Mouse (Mus musculus): ENCODE measurements around the gene Gm47969. TPM values are rescaled to one million over a fixed set of nuclear protein-coding genes. Genes with fewer than 3 reads are reported as not detected.

Gene Gm47969
- polyA plus RNA-seq, 1 experiment: not detected

DNA sequence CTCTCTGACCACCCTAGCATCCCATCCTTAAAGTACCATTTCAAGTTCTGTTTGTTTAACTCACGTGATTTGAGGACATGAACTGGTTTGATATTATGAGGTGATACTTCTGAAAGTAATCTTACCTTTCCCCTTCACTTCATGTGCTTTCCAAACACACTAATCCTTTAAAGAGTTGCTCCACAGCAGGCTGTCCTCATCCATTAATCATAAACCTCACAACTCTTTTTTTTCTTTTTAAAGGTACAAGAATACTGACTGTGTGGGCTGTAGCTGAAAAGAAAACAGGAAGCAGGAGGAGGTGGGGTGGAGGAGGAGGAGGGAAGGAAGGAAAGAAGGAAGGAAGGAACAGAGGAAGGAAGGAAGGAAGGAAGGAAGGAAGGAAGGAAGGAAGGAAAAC, 12.8 kb upstream of the Gm47969 start:
- no peaks in the 10 kb centered on the region for H3K36me3 ChIP-seq (ENCODE audit: control insufficient read depth, insufficient read depth, low read length)
- TF ChIP-seq POLR2A (IDR thresholded peaks at IDR 0.05; ENCODE audit: control insufficient read depth, low read depth, low read length) (no peak), CTCF (IDR thresholded peaks at IDR 0.05; ENCODE audit: control insufficient read depth, insufficient read depth, insufficient replicate concordance, low read depth, low read length) (no peak)
- H3K4me3 ChIP-seq (ENCODE audit: control insufficient read depth, low read depth, low read length): no peak overlapping the region
- H3K27ac ChIP-seq (ENCODE audit: control insufficient read depth, insufficient read depth, low read depth, low read length): no peak overlapping the region
- no peaks in the 10 kb centered on the region for H3K4me1 ChIP-seq (ENCODE audit: control insufficient read depth, insufficient read depth, low read length)
- no peaks in the 10 kb centered on the region for H3K27me3 ChIP-seq (ENCODE audit: control insufficient read depth, insufficient read depth, low read length)

DNA sequence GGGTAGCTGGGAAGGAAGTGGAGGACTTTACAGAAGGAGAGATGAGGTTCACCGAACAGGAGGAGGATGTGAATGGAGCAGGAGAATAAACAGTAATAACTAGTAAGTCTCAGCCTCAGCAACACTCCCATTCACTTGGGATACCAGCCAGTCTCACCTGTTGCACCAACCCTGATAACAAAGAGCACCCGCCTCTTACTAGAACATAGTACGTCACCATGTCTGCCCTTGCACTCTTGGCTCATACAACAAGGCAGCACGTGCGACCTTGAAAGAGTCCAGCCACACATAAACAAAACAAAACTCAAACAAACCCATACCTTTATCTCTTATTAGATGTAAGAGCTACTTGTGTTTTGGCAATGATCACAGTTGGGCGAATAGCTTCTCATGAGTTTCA, 12.2 kb upstream of the Gm47969 start:
- H3K4me1 ChIP-seq (ENCODE audit: control insufficient read depth, insufficient read depth, low read length): no peaks in the 10 kb centered on the region
- no peaks in the 10 kb centered on the region for H3K36me3 ChIP-seq (ENCODE audit: control insufficient read depth, insufficient read depth, low read length)
- no peak overlapping the region for H3K4me3 ChIP-seq (ENCODE audit: control insufficient read depth, low read depth, low read length)
- H3K27me3 ChIP-seq (ENCODE audit: control insufficient read depth, insufficient read depth, low read length): no peaks in the 10 kb centered on the region
- TF ChIP-seq POLR2A (IDR thresholded peaks at IDR 0.05; ENCODE audit: control insufficient read depth, low read depth, low read length) (no peak), CTCF (IDR thresholded peaks at IDR 0.05; ENCODE audit: control insufficient read depth, insufficient read depth, insufficient replicate concordance, low read depth, low read length) (no peak)
- no peak overlapping the region for H3K27ac ChIP-seq (ENCODE audit: control insufficient read depth, insufficient read depth, low read depth, low read length)

DNA sequence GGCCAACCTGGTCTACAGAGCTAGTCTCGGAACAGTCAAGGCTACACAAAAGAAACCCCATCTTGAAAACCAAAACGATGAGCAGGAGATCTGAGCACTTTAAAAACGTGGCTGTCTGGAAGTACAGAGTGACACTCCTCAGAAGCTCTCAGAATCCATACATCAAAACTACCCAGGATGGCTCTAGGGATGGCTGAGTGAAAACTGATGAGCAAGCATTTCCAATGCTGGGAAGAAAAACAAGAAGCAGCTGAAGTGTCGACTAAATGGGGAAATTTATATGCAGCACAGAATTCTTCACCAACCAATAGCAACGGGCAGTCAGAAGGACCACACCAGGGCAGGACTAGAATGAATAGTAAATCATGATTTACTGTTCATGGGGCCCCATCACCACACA, 10.2 kb upstream of the Gm47969 start:
- TF ChIP-seq CTCF (IDR thresholded peaks at IDR 0.05; ENCODE audit: control insufficient read depth, insufficient read depth, insufficient replicate concordance, low read depth, low read length): no peak
- TF ChIP-seq POLR2A (IDR thresholded peaks at IDR 0.05; ENCODE audit: control insufficient read depth, low read depth, low read length): no peak
- Histone ChIP-seq H3K27ac (ENCODE audit: control insufficient read depth, insufficient read depth, low read depth, low read length) (no peak overlapping the region), H3K36me3 (ENCODE audit: control insufficient read depth, insufficient read depth, low read length) (no peaks in the 10 kb centered on the region), H3K4me1 (ENCODE audit: control insufficient read depth, insufficient read depth, low read length) (no peaks in the 10 kb centered on the region), H3K4me3 (ENCODE audit: control insufficient read depth, low read depth, low read length) (no peak overlapping the region), H3K27me3 (ENCODE audit: control insufficient read depth, insufficient read depth, low read length) (no peaks in the 10 kb centered on the region)

DNA sequence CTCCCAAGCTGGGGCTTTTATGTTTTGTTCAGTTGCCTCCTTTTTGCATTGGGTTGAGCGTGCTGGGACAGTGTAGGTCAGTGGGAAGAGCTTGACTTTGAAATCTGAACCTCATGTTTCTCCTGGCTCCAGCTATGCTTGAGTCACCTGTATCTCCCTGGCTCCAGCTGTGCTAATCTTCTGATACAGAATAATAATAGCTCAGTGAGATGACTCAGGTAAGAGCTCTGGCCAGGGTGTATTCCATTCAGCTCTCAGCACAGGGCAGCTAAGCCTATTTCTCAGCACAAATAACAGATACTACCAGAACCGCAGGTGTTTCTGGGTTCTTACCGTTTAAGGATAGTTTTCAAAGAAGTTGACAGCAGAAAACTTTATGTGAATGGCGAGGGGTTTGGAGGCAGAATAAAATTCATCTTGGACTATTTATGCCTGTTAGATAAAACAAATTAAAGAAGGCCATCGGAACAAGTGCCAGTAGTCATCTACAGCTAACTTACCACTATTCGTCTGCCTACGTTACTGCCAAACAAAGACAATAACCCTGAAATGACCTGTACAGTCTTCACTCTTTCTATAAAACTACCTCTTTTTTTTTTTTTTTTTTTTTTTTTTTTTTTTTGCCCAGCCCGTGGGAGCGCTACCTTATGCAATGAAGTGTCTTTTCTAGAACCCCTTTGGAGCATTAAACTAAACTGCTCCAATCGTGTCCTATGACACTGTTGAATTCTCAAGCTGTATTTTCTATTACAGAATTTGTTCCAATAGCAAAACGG, 7.7 kb upstream of the Gm47969 start:
- H3K27ac ChIP-seq (ENCODE audit: control insufficient read depth, insufficient read depth, low read depth, low read length): no peak overlapping the region
- H3K36me3 ChIP-seq (ENCODE audit: control insufficient read depth, insufficient read depth, low read length): no peaks in the 10 kb centered on the region
- H3K27me3 ChIP-seq (ENCODE audit: control insufficient read depth, insufficient read depth, low read length): no peaks in the 10 kb centered on the region
- H3K4me3 ChIP-seq (ENCODE audit: control insufficient read depth, low read depth, low read length): no peak overlapping the region
- H3K4me1 ChIP-seq (ENCODE audit: control insufficient read depth, insufficient read depth, low read length): no peaks in the 10 kb centered on the region
- TF ChIP-seq POLR2A (IDR thresholded peaks at IDR 0.05; ENCODE audit: control insufficient read depth, low read depth, low read length): no peak
- TF ChIP-seq CTCF (IDR thresholded peaks at IDR 0.05; ENCODE audit: control insufficient read depth, insufficient read depth, insufficient replicate concordance, low read depth, low read length): no peak

DNA sequence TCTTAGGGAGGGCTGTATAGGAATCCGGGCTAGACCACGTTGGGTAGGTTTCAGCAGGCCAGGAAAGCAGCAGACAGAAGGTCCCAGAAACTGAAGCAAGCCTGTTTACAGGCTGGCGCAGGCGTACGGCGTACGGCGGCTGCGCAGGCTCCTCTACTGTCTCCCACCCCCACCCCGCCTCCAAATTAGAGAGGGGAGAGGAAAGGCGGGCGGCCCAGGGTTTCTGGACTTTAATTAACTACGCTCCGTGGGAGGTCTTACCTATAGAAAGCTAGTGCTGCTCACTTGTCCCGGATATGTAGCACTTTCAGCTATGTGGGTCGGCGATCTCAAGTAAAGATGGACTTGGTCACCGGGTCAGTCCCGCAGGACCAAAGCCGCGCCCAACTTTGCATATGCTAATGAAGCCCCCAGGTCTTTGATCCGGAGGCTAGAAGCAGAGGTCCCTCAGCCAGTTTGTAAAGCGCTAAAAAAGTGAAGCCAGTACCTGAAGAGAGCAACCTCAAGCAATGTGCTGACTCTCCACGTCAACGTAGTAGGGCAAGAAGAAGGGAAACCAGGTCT, 6.5 kb upstream of the Gm47969 start, which contains the start of gene Slc19a3:
TSS of gene Slc19a3 (minus strand) at position 340 of the 564 bp plus-strand sequence.
- H3K27me3 ChIP-seq (ENCODE audit: control insufficient read depth, insufficient read depth, low read length): no peaks in the 10 kb centered on the region
- no peak within 1 kb of the TSS for H3K27ac ChIP-seq (ENCODE audit: control insufficient read depth, insufficient read depth, low read depth, low read length)
- peak within 1 kb of the TSS; percentile 59 for H3K4me3 ChIP-seq (ENCODE audit: control insufficient read depth, low read depth, low read length)
- TF ChIP-seq CTCF (IDR thresholded peaks at IDR 0.05; ENCODE audit: control insufficient read depth, insufficient read depth, insufficient replicate concordance, low read depth, low read length) (no peak), POLR2A (IDR thresholded peaks at IDR 0.05; ENCODE audit: control insufficient read depth, low read depth, low read length) (no peak)
- H3K36me3 ChIP-seq (ENCODE audit: control insufficient read depth, insufficient read depth, low read length): no peaks in the 10 kb centered on the region
- no peaks in the 10 kb centered on the region for H3K4me1 ChIP-seq (ENCODE audit: control insufficient read depth, insufficient read depth, low read length)

DNA sequence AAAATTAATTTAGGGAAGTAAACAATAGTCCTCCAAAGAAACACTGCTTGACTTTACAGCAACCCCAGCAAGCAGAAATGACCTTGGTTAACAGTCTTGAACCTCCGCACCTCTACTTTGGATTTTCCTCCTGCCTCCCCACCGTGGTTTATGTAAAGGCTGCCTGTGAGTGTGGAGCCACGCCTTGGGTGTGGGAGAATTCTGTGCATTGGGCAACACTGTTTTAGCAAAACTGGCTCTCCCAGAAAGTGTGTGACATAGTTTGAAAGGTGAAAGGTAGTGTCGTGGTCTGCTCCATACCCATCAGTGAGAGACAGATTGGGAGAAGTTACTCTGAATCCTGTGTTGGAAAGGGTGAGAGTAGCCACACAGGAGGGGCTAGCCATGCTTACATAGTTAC, 5.7 kb upstream of the Gm47969 start:
- Histone ChIP-seq H3K27ac (ENCODE audit: control insufficient read depth, insufficient read depth, low read depth, low read length) (no peak overlapping the region), H3K4me3 (ENCODE audit: control insufficient read depth, low read depth, low read length) (no peak overlapping the region), H3K36me3 (ENCODE audit: control insufficient read depth, insufficient read depth, low read length) (no peaks in the 10 kb centered on the region), H3K27me3 (ENCODE audit: control insufficient read depth, insufficient read depth, low read length) (no peaks in the 10 kb centered on the region), H3K4me1 (ENCODE audit: control insufficient read depth, insufficient read depth, low read length) (no peaks in the 10 kb centered on the region)
- no peak for TF ChIP-seq CTCF (IDR thresholded peaks at IDR 0.05; ENCODE audit: control insufficient read depth, insufficient read depth, insufficient replicate concordance, low read depth, low read length)
- TF ChIP-seq POLR2A (IDR thresholded peaks at IDR 0.05; ENCODE audit: control insufficient read depth, low read depth, low read length): no peak

DNA sequence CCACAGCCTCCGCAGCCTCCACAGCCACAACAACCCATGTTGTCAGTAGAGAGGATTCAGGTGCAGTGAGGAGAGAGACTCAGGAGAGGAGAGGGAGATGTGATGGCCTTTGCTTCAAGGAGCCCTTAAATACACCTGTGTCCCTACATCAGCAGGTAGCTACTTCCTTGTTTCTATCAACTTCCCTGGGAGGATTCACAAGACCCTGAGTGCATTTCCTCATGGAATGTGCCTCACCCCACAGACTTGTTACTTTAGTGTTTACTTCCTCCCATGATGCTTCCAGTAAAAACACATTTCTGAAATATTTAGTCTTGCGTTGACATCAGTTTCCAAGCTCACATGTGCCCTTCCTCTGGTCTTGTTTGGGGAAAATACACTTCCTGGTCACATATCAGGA, 2.4 kb upstream of the Gm47969 start, which contains the start of gene Krtap28-10:
TSS of gene Krtap28-10 (minus strand) at position 101 of the 400 bp plus-strand sequence.
- Histone ChIP-seq H3K4me1 (ENCODE audit: control insufficient read depth, insufficient read depth, low read length) (no peaks in the 10 kb centered on the region), H3K36me3 (ENCODE audit: control insufficient read depth, insufficient read depth, low read length) (no peaks in the 10 kb centered on the region), H3K27ac (ENCODE audit: control insufficient read depth, insufficient read depth, low read depth, low read length) (no peak within 1 kb of the TSS), H3K4me3 (ENCODE audit: control insufficient read depth, low read depth, low read length) (no peak within 1 kb of the TSS), H3K27me3 (ENCODE audit: control insufficient read depth, insufficient read depth, low read length) (no peaks in the 10 kb centered on the region)
- TF ChIP-seq CTCF (IDR thresholded peaks at IDR 0.05; ENCODE audit: control insufficient read depth, insufficient read depth, insufficient replicate concordance, low read depth, low read length): no peak
- no peak for TF ChIP-seq POLR2A (IDR thresholded peaks at IDR 0.05; ENCODE audit: control insufficient read depth, low read depth, low read length)
